Mouse (Mus musculus) ovary, postnatal 14 days (tissue): Measurements from ENCODE around the gene 1110065P20Rik.

Experiments used
- DNase-seq: peaks from one replicate; pipeline ENCODE4 v3.0.0; 2022; ENCODE audit warnings: low spot score

Gene 1110065P20Rik

GRCm38 (mm10) chr4:124840998-124841397 is 10.0 kb downstream of the 1110065P20Rik start:
- DNase-seq = no peak

GRCm38 (mm10) chr4:124838035-124838700 is 12.8 kb downstream of the 1110065P20Rik start:
- DNase-seq = no peak

- no peak for DNase-seq
These were observed 18.2 kb downstream of the 1110065P20Rik start for GRCm38 (mm10) chr4:124832796-124833195.

GRCm38 (mm10) chr4:124829671-124830070 is 21.3 kb downstream of the 1110065P20Rik start:
- DNase-seq = no peak

- no peak for DNase-seq
These were observed 25.5 kb downstream of the 1110065P20Rik start for GRCm38 (mm10) chr4:124825371-124825965.

- DNase-seq = no peak
These were observed 26.0 kb downstream of the 1110065P20Rik start for GRCm38 (mm10) chr4:124824967-124825366.

GRCm38 (mm10) chr4:124818832-124819231 is 32.2 kb downstream of the 1110065P20Rik start:
- no peak for DNase-seq

GRCm38 (mm10) chr4:124817803-124818202 is 33.2 kb downstream of the 1110065P20Rik start:
- DNase-seq = peak; percentile 8

GRCm38 (mm10) chr4:124815901-124816300 is 35.1 kb downstream of the 1110065P20Rik start:
- no peak for DNase-seq

- no peak for DNase-seq
These were observed 39.5 kb downstream of the 1110065P20Rik start for GRCm38 (mm10) chr4:124811347-124811975.

GRCm38 (mm10) chr4:124810056-124810455 is 40.9 kb downstream of the 1110065P20Rik start:
- DNase-seq = no peak

GRCm38 (mm10) chr4:124809136-124809883 is 41.7 kb downstream of the 1110065P20Rik start:
- DNase-seq = no peak

- no peak for DNase-seq
These were observed 42.5 kb downstream of the 1110065P20Rik start for GRCm38 (mm10) chr4:124808511-124808910.

GRCm38 (mm10) chr4:124803406-124803805 is 47.6 kb downstream of the 1110065P20Rik start:
- no peak for DNase-seq

GRCm38 (mm10) chr4:124802309-124803260 is 48.4 kb downstream of the 1110065P20Rik start:
- DNase-seq = peak; percentile 95

GRCm38 (mm10) chr4:124801552-124802308 is 49.3 kb downstream of the 1110065P20Rik start, which contains the start of gene Mtf1:
Gene Mtf1 (plus strand): TSS chr4:124802104.
- DNase-seq = peak; percentile 78
